Mouse (Mus musculus) embryonic fibroblast, embryonic 13.5 days (primary cell): ENCODE measurements around the gene Gpr156.

Experiments
- CTCF ChIP-seq: IDR thresholded peaks from 2 replicates; pipeline ENCODE4 v1.5.1; 2011; ENCODE audit warnings: mild to moderate bottlenecking, control low read depth, low read length, moderate library complexity, borderline replicate concordance; ENCODE audit not compliant: insufficient read depth
- POLR2A ChIP-seq: IDR thresholded peaks from 2 replicates; pipeline ENCODE4 v1.6.1; 2011; ENCODE audit warnings: low read depth, mild to moderate bottlenecking, control low read depth, low read length, moderate library complexity

DNA sequence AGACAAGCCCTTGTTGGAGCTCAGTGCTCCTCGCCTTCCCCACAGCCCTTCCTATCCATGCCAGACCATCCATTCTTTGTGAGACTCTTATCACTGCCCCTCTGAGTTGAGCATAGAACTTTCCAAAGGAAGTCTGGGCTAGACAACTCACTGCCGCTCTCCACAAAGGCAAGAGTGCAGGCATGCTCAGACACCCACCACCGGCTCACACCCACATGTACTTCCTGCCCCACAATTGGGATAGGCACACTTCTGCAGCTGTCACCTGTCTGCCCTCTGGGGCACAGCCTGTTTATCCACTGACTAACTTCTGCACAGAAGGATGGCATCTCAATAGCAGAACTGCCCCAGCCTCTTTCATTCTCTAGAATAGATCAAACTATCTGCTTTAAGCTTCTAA lies 86.2 kb downstream of the Gpr156 start:
- TF ChIP-seq CTCF: no peak
- TF ChIP-seq POLR2A: no peak
